Mouse (Mus musculus) forebrain, postnatal 0 days (tissue): Measurements from ENCODE around the gene Alkbh8. TPM values are rescaled to one million over a fixed set of nuclear protein-coding genes. Genes with fewer than 3 reads are reported as not detected.
"Not testable (repeated sequence)": the region's sequence is repeated elsewhere in the genome, so short reads cannot be mapped to it uniquely, and the experiment has no call there.

Source experiments
- ATAC-seq: fragments of 200-750 bp; cut with Nextera tagmentation; 2 replicates; pipeline ENCODE4 v1.8.0; 2017; ENCODE audit warnings: mild to moderate bottlenecking, moderate library complexity
- DNase-seq: peaks from one replicate; pipeline ENCODE4 v3.0.0-alpha.2; 2015
- H3K27ac ChIP-seq: fragments of 300-500 bp; sonication (generic); 2 replicates; pipeline ENCODE4 v1.5.1; 2014; ENCODE audit warnings: low read depth, mild to moderate bottlenecking, antibody characterized with exemption, low read length, moderate library complexity, mixed read lengths
- H3K27me3 ChIP-seq: fragments of 300-500 bp; sonication (generic); 2 replicates; pipeline ENCODE4 v1.6.1; 2014; ENCODE audit warnings: mild to moderate bottlenecking, low read length, mixed read lengths; ENCODE audit not compliant: insufficient read depth
- H3K36me3 ChIP-seq: fragments of 300-500 bp; sonication (generic); 2 replicates; pipeline ENCODE4 v1.6.1; 2014; ENCODE audit warnings: mild to moderate bottlenecking, moderate library complexity; ENCODE audit not compliant: insufficient read depth
- H3K4me1 ChIP-seq: fragments of 300-500 bp; sonication (generic); 2 replicates; pipeline ENCODE4 v1.6.1; 2014; ENCODE audit warnings: antibody characterized with exemption; ENCODE audit not compliant: insufficient read depth
- H3K4me2 ChIP-seq: fragments of 300-500 bp; sonication (generic); 2 replicates; pipeline ENCODE4 v1.6.1; 2014; ENCODE audit warnings: low read depth, mild to moderate bottlenecking, moderate library complexity
- H3K4me3 ChIP-seq: fragments of 300-500 bp; sonication (generic); 2 replicates; pipeline ENCODE4 v1.5.1; 2014; ENCODE audit warnings: low read depth, low read length, mixed read lengths
- H3K9ac ChIP-seq: fragments of 300-500 bp; sonication (generic); 2 replicates; pipeline ENCODE4 v1.6.1; 2014; ENCODE audit warnings: mild to moderate bottlenecking
- H3K9me3 ChIP-seq: fragments of 300-500 bp; sonication (generic); 2 replicates; pipeline ENCODE4 v1.6.1; 2016; ENCODE audit warnings: low read length
- CTCF ChIP-seq: sonication (generic); IDR thresholded peaks from 2 replicates; pipeline ENCODE4 v1.5.1; 2016; ENCODE audit warnings: antibody characterized with exemption, control low read depth, low read depth
- WGBS: fragments of 180-500 bp; shearing (Covaris S2); extraction: QIAGEN DNeasy Blood & Tissue Kit; methylation state at CpG from one replicate; pipeline ENCODE4 v1.1.7; 2014; 5-methylcytosine and 5-hydroxymethylcytosine counted together
- polyA plus RNA-seq: library from polyadenylated mRNA; unstranded; fragments of >200 nt; fragmentation: Nextera tagmentation; extraction: Ambion mirVana; gene quantifications from 2 replicates; pipeline ENCODE4 v1.2.1, GENCODE M21; 2015
- total RNA-seq: library from RNA; depleted of rRNA; stranded (reverse); fragments of >200 nt; gene quantifications from 2 replicates; pipeline ENCODE4 v1.2.3, GENCODE M21; 2014; rRNA removed

The Alkbh8 gene
- total and polyA plus RNA-seq, 2 experiments from 2014 or later = 25.7 to 46.4 TPM

GRCm38 (mm10) chr9:3404372-3404771 is 69.4 kb downstream of the Alkbh8 start:
- peak overlapping the region; percentile 64 for H3K4me2 ChIP-seq
- no peaks in the 10 kb centered on the region for H3K27me3 ChIP-seq
- DNase-seq (peak; percentile 37), ATAC-seq (no peak)
- no peak for TF ChIP-seq CTCF
- peak overlapping the region; percentile 54 for H3K27ac ChIP-seq
- WGBS = under 1% methylated on average over 13 of the region's 13 CpGs
- H3K4me3 ChIP-seq = peak overlapping the region; percentile 56
- H3K9me3 ChIP-seq = no peaks in the 10 kb centered on the region
- H3K36me3 ChIP-seq = no peaks in the 10 kb centered on the region
- H3K9ac ChIP-seq = peak overlapping the region; percentile 51
- H3K4me1 ChIP-seq = 0 out of 2 replicates have a peak, but pooled peaks cover 5% of the 10 kb centered on the region

DNA sequence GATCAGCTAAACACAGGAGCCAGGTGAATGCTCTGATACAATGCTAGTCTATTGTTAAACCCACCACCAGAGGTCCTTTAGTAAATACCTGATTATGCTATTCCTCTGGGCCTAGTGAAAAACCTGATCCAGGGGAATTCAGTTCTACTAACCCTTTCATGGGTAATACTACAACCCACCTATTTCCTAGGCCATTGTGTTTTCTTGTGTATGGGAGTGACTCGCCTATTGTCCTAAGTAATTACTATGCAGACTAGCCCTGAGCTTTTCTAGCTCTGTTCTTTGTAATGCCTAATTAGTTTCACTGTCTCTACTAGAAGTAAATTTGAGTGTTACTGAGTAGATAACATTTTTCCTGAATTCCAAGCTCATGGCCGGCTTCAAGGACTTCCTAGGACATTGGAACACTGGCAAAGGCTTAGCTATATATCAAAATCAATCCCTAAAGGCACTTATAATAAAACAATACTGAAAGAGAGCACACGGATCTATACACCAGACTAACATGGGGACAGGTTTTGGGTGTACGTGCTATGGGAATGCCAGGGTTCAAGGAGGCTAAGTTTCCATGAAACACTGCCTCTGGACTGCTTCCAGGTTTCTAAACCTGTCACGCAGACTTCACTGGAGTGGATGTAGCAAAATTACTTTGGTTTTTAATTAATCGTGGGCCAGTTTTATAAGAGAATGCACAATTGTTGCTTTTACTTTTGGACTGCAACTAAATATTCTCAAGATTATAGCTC is 104.8 kb downstream of the Alkbh8 start:
- not testable (repeated sequence) for ATAC-seq, H3K9ac ChIP-seq, H3K4me2 ChIP-seq, DNase-seq, H3K27me3 ChIP-seq, H3K4me1 ChIP-seq, H3K36me3 ChIP-seq, H3K27ac ChIP-seq, H3K4me3 ChIP-seq, H3K9me3 ChIP-seq
- WGBS = 74% methylated on average over 6 of the region's 6 CpGs

Other genes with a start within 250 kb of the Alkbh8 start
- 11.4 and 12.0 TPM in 2 replicates for gene Cwf19l2, start 68.5 kb downstream of the Alkbh8 start, total RNA-seq
- 4.4 and 6.5 TPM in 2 replicates for gene Cwf19l2, start 68.5 kb downstream of the Alkbh8 start, polyA plus RNA-seq
- gene Gucy1a2, start 197.6 kb downstream of the Alkbh8 start, total RNA-seq = 31.5 and 40.8 TPM in 2 replicates
- 1.8 and 3.3 TPM in 2 replicates for gene Gucy1a2, start 197.6 kb downstream of the Alkbh8 start, polyA plus RNA-seq